Mouse (Mus musculus): Measurements from ENCODE around the gene S100a10. TPM values are rescaled to one million over a fixed set of nuclear protein-coding genes. Genes with fewer than 3 reads are reported as not detected.

The S100a10 gene
- 70.9 and 138 TPM in 2 replicates for polyA plus RNA-seq (2012; rRNA removed)

DNA sequence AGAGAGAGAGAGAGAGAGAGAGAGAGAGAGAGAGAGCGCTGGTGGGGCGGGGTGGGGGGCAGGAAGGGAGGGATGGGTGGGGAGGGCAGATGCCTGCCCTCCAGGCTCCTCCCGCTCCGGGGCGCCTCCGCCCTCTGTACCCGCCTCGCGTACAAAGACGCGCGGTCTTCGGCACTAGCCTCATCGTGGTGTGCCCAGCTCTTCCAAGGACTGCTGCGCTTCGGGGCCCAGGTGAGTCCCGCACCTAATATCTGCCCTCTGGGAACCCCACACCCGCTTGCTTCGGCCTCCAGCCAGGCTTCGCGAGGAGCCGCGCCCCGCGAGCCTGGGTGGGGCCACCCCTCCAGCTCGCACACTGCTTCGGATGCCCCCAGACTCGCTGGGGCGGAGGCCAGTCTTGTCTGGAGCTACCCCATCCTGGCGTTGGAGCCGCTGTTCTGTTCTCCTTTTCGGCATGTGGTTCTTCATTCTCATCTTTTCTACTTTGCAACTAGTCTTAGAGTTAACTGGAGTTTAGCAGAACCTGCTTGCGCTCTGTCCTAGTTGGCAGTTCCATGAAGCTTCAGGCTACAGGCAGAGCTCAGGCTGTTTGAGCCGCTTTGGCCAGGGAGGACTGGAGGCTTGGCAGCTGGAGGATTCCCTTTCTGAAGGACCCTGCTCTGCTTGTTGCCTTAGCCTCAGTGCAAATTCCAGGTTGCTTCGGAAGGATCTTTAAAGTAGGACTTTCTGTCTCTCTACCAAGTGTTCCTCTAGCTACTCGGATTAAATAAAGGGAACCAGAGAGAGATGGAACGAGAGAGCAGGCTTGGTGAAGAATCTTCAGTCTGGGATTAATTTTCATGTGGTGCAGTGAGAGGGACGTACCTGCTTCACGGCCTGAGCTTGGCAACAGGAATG is at the start of gene S100a10:
S100a10 (plus strand) TSS at position 100 of the 897 bp plus-strand sequence.

DNA sequence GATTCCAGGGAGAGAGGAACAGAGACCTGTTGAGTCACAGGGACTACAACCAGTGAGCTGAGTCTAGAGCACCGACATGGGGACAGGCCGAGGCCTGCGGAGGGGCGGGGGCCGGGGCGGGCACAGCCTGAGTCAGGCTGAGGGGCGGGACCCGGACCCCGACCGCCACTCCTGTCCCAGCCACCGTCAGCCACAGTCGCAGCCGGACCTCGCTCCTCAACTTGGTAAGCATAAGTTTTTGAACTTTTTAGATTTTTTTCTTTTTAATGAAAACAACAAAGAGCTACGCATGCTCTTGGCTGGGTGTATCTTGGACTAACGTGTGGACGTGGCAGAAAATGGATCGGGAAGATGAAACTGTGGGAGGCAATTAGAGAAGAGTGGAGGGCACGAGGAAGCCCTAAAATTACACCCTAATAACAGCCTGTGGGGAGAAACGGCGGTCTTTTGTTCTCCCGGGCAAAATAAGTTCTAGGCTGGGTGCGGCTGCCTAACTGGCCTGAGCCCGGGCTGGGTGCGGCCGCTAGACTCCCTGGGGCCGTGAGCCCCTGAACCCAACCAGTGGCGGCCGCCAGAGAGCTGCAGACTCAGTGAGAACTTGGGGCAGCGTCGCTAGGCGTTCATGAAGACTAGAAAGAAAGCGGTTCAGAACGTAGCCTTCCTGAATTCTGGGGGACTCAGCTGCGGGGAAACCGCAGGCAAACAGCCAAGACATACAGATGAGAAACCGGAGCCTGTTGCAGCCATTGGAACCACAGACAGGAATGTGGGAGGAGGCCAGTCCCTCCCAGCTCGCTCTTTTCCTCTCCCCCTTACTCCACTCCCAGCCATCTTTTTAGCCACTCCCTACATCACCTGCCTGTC is 34.3 kb upstream of the S100a10 start, which contains the start of gene S100a11:
S100a11 (plus strand) TSS at position 159 of the 864 bp plus-strand sequence.

Other genes starting within 250 kb of the S100a10 start
- under 0.01 TPM in 1 of 2 replicates, not detected in the other for gene Hrnr, start 235.3 kb upstream of the S100a10 start, polyA plus RNA-seq (2012; rRNA removed)
- not detected in 2 replicates for gene Rptn, start 161.4 kb upstream of the S100a10 start, polyA plus RNA-seq (2012; rRNA removed)
- gene Tchh, start 112.8 kb upstream of the S100a10 start, polyA plus RNA-seq (2012; rRNA removed), result 0.41 and 0.59 TPM in 2 replicates
- not detected in 2 replicates for gene Tchhl1, start 86.3 kb upstream of the S100a10 start, polyA plus RNA-seq (2012; rRNA removed)
- gene S100a11, start 34.6 kb upstream of the S100a10 start, polyA plus RNA-seq (2012; rRNA removed), result 80.4 and 207 TPM in 2 replicates
- not detected in 2 replicates for gene Tdpoz2, start 97.6 kb downstream of the S100a10 start, polyA plus RNA-seq (2012; rRNA removed)
- not detected in 2 replicates for gene Tdpoz1, start 121.2 kb downstream of the S100a10 start, polyA plus RNA-seq (2012; rRNA removed)
- not detected in 2 replicates for gene Gm37596, start 138.0 kb downstream of the S100a10 start, polyA plus RNA-seq (2012; rRNA removed)
- gene Gm5773, start 217.9 kb downstream of the S100a10 start, polyA plus RNA-seq (2012; rRNA removed), result not detected in 2 replicates
- not detected in 2 replicates for gene Tdpoz4, start 241.3 kb downstream of the S100a10 start, polyA plus RNA-seq (2012; rRNA removed)